Mouse (Mus musculus) megakaryocyte, embryonic 14.5 days (primary cell): ENCODE measurements around the gene Ap4b1.

Experiments used
- FLI1 ChIP-seq: IDR thresholded peaks from 2 replicates; pipeline ENCODE4 v1.6.1; 2012; ENCODE audit warnings: low read length, inconsistent platforms, mixed read lengths
- GATA1 ChIP-seq: IDR thresholded peaks from 3 replicates; pipeline ENCODE4 v1.6.1; 2012; ENCODE audit warnings: mixed read lengths, low read length, inconsistent platforms, borderline replicate concordance

- TF ChIP-seq FLI1 (no peak), GATA1 (no peak)
Measured at GRCm38 (mm10) chr3:103827548-103827947, 18.2 kb downstream of the Ap4b1 start.
